Mouse (Mus musculus): ENCODE measurements around the gene Cilp2.

DNA sequence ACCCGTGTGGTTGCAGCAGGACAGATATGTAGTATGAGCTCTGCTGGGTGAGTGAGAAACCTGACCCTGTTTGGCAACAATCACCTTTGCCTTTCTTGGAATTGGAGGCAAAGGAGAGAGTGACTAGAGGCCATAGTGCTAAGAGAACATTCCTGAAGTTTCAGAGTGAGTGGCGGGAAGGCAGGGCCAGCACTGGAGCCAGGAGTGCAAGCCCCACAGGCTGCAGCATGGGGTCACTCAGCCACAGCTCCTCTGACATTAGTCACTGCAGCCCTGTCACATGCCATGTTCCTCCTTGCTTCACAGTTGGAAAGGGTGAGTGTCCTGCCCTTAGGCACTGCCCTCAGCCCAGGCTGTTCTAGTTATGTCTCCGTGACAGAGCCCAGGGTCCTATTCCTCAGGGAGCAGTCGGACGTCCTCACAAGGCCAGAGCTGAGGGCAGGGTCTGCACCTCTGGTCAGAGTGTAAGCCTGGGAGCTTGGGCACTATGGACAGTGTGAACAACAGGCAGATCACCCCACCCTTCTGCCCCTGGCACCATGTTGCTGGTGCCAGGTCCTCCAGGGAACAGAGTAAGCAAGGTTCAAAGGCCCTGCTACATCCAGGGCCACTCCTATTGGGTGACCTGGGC, 19.7 kb downstream of the Cilp2 start:
- TF ChIP-seq CTCF (IDR thresholded peaks at IDR 0.05) (no peak), EP300 (IDR thresholded peaks at IDR 0.05; ENCODE audit: insufficient read depth, low read depth, low read length) (no peak)
